Mouse (Mus musculus) megakaryocyte progenitor cell, adult 5-6 weeks (primary cell): ENCODE results near the gene Rnf103. TPM values are rescaled to one million over a fixed set of nuclear protein-coding genes. Genes with fewer than 3 reads are reported as not detected.
"Not testable (repeated sequence)": the region's sequence is repeated elsewhere in the genome, so short reads cannot be mapped to it uniquely, and the experiment has no call there.

Source experiments
- ATAC-seq: replicated peaks from 2 replicates; pipeline ENCODE4 v1.8.0; 2016; ENCODE audit warnings: mild to moderate bottlenecking, moderate TSS enrichment, inconsistent platforms; ENCODE audit not compliant: poor library complexity
- total RNA-seq, 2 experiments: library from RNA; stranded (forward) in 1 of 2; stranded (reverse) in 1 of 2; fragments of 157-497, 149-512 nt in 1 of 2; fragments of 200-1000 nt in 1 of 2; gene quantifications; 2 replicates each; pipeline versions ENCODE4 v1.2.3 to v1.2.4; 2015 to 2017

Gene Rnf103
- total RNA-seq (2015) (11.7 and 14.9 TPM in 2 replicates), total RNA-seq (2017) (10.8 and 12.4 TPM in 2 replicates)

GRCm38 (mm10) chr6:71493675-71494340 lies at the start of gene Rnf103:
Gene Rnf103 (plus strand): TSS chr6:71493894.
- peak; percentile 91 for ATAC-seq

- no peak for ATAC-seq
Observed at GRCm38 (mm10) chr6:71444756-71445155, 48.9 kb upstream of the Rnf103 start.

- peak; percentile 18 for ATAC-seq
Observed at GRCm38 (mm10) chr6:71445560-71445959, 48.1 kb upstream of the Rnf103 start.

DNA sequence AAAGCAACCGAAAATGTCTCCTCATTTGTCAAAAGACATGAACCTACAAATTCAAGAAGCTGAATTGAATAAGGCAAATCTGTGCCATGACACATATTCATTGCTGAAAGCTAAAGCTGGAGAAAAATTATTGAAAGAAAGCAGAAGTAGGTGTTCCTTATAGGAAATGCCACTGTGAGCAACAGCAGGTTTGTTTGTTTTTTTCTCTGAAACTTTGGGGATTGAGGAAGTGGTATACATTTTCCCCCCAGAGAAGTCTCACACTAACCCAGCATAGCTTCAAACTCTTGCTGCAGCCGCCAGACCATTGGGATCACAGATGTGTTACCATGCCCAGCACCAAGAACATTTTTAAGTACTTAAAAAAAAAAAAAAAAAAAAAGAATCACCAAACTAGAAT lies 40.9 kb upstream of the Rnf103 start:
- peak; percentile 87 for ATAC-seq

DNA sequence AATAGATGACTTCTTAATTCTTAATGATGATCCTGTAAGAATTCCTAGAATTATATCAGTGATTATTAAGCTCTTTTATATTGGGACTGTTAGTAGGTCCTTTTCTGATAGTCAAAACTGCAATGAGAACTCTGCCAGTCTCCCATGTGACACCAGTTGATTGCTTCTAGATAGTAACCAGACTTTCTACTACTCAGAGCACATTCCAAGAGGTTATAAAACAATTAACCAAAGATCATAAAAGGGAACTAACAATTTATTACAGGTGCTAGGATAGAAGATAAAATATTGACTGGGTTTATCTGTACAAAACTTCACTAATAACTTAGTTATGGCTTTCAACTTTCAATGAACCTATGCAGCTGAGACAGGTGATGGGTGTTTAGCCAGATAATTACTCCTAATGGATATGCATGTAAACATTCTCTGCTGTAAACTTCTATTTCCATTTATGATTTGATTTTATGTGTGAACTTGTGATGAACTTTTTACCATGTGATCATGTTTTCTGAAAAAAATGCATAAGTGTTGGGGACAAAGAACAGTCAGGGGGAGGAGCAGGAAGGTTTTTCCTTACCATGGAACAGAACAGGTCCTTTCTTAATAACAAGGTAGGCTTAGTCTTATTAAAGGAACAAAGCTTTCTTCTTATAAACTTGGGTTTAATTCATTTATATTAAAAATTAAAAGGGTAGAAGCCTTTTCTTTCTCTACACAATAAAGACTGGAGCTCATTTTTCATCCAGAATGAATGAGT lies 39.5 kb upstream of the Rnf103 start:
- ATAC-seq, result not testable (repeated sequence)

DNA sequence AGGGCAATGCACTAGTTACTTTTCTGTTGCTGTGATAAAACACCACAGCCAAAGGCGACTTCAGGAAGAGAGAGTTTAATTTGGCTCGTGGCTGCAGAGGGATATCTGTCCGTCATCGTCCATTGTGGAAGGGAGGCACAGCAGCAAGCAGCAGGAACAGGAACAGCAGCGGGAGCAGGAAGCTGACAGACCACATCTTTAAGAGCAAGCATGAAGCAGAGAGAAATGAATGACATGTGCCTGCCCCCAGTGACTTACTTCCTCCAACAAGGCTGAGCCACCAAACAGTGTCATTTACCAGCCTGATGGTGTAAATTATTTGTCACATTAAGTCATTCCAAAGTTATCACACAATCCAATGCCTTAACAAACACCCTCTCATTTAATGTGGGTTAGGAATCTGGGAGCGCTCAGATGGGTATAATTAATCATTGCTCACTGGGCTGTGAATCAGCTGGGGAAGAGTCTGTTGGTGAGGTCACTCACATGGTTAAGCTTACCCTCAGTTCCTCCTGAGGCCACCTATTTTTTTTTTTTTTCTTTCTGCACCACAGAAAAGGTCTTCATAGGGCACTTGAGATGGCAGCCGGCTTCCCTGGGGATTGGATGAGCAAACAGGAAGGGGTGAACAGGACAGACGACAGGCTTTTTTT lies 35.6 kb upstream of the Rnf103 start:
- ATAC-seq, result peak; percentile 57

DNA sequence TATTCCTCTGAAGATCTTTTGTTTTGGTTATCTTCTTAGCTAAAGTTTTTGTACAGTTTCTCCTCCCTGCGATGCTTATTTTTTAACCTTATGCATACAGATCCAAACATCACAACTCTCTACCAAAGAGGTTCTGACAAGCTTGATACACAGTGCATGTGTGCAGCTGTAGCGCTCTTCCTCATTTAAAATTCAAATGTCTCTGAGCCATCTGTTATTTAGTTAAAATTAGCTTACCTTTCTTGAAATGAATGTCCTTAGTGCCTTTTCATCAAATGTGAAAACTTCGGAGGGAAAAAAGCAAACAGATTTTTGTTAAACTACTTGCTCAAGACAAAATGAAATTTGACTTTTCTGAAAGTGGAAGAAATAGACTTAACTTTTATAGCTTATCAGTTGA lies 28.5 kb upstream of the Rnf103 start:
- ATAC-seq, result no peak

- ATAC-seq, result no peak
Observed at GRCm38 (mm10) chr6:71467766-71468165, 25.9 kb upstream of the Rnf103 start.

GRCm38 (mm10) chr6:71469291-71469690 lies 24.4 kb upstream of the Rnf103 start:
- no peak for ATAC-seq

- no peak for ATAC-seq
Observed at GRCm38 (mm10) chr6:71471830-71472520, 21.7 kb upstream of the Rnf103 start.

GRCm38 (mm10) chr6:71472786-71473185 lies 20.9 kb upstream of the Rnf103 start:
- ATAC-seq, result no peak

GRCm38 (mm10) chr6:71475604-71476003 lies 18.1 kb upstream of the Rnf103 start:
- ATAC-seq, result no peak

DNA sequence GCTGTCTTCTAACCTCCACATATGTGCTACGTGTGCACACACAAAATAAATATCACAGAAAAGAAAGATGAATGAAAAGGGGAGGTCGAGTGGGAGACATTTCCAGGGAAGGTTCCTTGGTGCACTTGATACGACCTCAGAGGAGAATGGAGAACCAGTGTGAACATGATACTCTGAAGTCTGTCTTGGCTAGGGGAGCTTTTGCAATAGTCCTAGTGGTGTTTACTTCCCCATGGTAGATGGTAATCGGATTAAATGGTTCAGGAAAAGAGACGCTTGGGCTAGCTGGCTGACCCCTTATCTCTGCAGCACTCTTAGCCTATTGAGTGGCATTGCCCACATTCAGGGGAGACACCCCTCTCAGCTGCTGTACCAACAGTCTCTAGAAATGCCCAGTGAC lies 16.9 kb upstream of the Rnf103 start:
- ATAC-seq, result peak; percentile 42; the same call in 1 of the 2 replicates

- 0 out of 2 replicates have a peak, but pooled peaks have one; percentile 20 for ATAC-seq
Observed at GRCm38 (mm10) chr6:71478816-71479568, 14.7 kb upstream of the Rnf103 start.

DNA sequence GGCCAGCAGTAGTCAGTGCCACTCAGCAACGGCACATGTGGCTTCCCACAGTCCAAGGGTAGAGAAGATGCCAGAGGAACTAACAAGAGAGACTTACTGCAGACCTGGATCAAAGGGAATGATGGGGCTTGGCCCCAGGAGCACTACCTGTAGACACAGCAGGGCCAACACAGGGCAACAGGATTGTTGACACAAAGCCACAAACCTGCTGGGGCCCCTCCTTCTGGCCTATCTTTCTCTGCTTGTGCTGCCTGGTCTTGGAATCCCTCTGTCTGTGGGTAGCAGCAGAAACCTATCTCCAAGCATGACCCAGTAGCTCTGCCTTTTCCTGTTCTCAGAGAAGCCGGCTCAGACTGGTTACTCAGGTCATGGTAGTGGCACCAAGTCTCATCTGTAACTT lies 14.1 kb upstream of the Rnf103 start:
- not testable (repeated sequence) for ATAC-seq

DNA sequence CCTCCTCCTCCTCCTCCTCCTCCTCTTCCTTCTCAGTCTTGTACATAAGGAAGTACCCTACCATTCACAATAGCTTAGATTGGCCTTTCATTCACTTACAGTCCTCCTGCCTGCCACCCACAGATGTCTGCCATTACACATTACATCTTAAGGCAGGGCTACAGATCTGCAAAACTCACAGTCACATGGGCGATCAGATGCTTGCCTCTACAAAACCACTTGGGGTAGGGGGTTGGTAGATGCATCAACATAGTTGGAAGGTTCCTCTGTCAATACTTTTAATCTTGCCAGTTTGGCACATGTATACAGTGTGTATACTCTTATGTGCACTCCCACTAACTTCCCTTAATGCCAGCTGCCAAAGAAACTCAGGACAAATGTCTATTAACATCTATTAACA lies 13.6 kb upstream of the Rnf103 start:
- ATAC-seq, result no peak

DNA sequence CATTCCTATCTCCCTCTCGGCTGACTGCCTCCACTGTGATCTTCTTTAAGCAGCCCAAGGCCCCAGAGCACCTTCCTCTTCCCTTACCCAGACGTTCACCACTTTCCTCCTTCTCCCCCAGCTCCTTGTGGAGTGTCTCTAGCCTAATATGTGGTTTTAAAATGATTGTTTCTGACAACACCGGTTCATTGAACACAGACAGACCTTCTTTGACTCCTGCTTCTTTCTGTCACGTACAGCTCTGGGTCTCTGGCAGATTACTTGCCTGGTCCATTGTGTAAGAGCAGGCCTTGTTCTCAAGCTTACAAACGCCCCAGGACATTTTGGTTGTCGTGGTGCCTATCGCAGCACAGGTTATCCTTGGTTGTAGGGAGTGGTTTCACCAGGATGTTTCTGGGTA lies 12.6 kb upstream of the Rnf103 start:
- no peak for ATAC-seq

DNA sequence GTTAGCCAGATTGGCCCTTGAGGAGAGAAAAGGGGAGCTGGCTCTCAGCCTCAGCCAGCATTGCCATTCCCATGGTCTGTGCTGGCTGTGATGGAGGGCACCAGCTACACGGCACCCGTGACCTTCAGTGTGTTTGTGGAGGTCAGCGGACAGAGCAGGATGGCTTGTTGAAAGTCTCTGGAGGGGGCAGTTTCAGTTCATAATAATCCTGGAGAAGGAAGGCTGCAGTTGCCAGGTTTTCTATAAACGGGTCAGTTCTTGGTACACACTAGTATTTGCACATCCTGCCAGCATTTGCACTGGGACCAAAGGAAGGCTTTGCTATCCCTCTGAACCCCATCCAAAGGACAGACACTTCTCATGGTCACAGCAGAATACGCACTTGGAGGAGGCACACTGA lies 8.4 kb upstream of the Rnf103 start:
- no peak for ATAC-seq

GRCm38 (mm10) chr6:71486226-71486625 lies 7.5 kb upstream of the Rnf103 start:
- ATAC-seq, result no peak

DNA sequence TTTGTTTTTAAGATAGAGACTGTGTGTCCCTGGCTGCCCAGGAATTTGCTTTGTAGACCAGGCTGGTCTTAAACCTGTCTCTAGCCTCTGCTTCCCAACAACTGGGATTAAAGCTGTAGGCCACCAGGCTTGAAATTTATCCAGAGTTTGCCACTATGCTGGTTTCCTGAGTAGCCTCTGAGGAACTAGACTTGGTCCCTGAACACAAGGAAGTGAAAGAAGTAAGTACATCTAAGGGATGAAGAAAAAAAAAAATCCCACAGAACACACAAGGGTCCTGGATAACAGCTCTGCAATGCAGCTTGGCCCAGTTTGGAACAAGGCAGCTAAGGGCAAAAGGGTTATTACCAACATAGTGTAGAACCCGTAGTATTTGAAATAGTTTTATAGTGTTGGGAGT lies 6.8 kb upstream of the Rnf103 start:
- no peak for ATAC-seq

- ATAC-seq, result no peak
Observed at GRCm38 (mm10) chr6:71487966-71488365, 5.7 kb upstream of the Rnf103 start.
